Mouse (Mus musculus) liver, adult 2 months (tissue): ENCODE data around the gene Sox11. TPM values are rescaled to one million over a fixed set of nuclear protein-coding genes. Genes with fewer than 3 reads are reported as not detected.

Source experiments
- DNase-seq: peaks from one replicate; pipeline ENCODE4 v3.0.0-alpha.2; 2011; ENCODE audit warnings: low read depth, low spot score; ENCODE audit errors: extremely low read depth
- H3K27ac ChIP-seq: fragments of 200-500 bp; replicated peaks from 2 replicates; pipeline ENCODE4 v1.5.1; 2012; ENCODE audit warnings: low read depth, mild to moderate bottlenecking, control low read depth, inconsistent platforms, low read length; ENCODE audit not compliant: insufficient read depth
- H3K27me3 ChIP-seq: fragments of 200-500 bp; 2 replicates; pipeline ENCODE4 v1.6.1; 2012; ENCODE audit warnings: mild to moderate bottlenecking, moderate library complexity, low read length, inconsistent platforms; ENCODE audit not compliant: control insufficient read depth, insufficient read depth
- H3K36me3 ChIP-seq: fragments of 200-500 bp; 2 replicates; pipeline ENCODE4 v1.6.1; 2012; ENCODE audit warnings: low read length, inconsistent platforms; ENCODE audit not compliant: control insufficient read depth, insufficient read depth
- H3K4me1 ChIP-seq: fragments of 200-500 bp; 2 replicates; pipeline ENCODE4 v1.6.1; 2011; ENCODE audit warnings: low read length; ENCODE audit not compliant: control insufficient read depth, insufficient read depth
- H3K4me3 ChIP-seq: fragments of 200-500 bp; 2 replicates; pipeline ENCODE4 v1.5.1; 2011; ENCODE audit warnings: low read depth, mild to moderate bottlenecking, control low read depth, low read length, moderate library complexity; ENCODE audit not compliant: insufficient read depth
- H3K79me2 ChIP-seq: fragments of 200-500 bp; 2 replicates; pipeline ENCODE4 v1.6.1; 2012; ENCODE audit warnings: inconsistent platforms, mild to moderate bottlenecking, low read length, moderate library complexity; ENCODE audit not compliant: control insufficient read depth, insufficient read depth
- H3K9ac ChIP-seq: fragments of 200-500 bp; 2 replicates; pipeline ENCODE4 v1.6.1; 2012; ENCODE audit warnings: low read depth, mild to moderate bottlenecking, control low read depth, inconsistent platforms, low read length
- CTCF ChIP-seq: fragments of 200-500 bp; IDR thresholded peaks from 2 replicates; pipeline ENCODE4 v1.5.1; 2011; ENCODE audit warnings: low read depth, low read length, control low read depth
- POLR2A ChIP-seq: fragments of 200-500 bp; IDR thresholded peaks from 2 replicates; pipeline ENCODE4 v1.6.1; 2011; ENCODE audit warnings: low read length, control low read depth; ENCODE audit not compliant: insufficient read depth; ENCODE audit errors: extremely low read depth
- WGBS: fragments of 180-500 bp; shearing (Covaris S2); methylation state at CpG from one replicate; pipeline ENCODE4 v1.1.7; 2018; 5-methylcytosine and 5-hydroxymethylcytosine counted together
- polyA plus RNA-seq: library from polyadenylated mRNA; depleted of rRNA; stranded (reverse); fragments of >200 nt; gene quantifications from 2 replicates; pipeline ENCODE4 v1.2.3, GENCODE M21; 2012
- total RNA-seq: library from RNA; depleted of rRNA; stranded (reverse); fragments of >200 nt; gene quantifications from 2 replicates; pipeline ENCODE4 v1.2.3, GENCODE M21; 2014

The Sox11 gene
- total and polyA plus RNA-seq, 2 experiments = not detected

DNA sequence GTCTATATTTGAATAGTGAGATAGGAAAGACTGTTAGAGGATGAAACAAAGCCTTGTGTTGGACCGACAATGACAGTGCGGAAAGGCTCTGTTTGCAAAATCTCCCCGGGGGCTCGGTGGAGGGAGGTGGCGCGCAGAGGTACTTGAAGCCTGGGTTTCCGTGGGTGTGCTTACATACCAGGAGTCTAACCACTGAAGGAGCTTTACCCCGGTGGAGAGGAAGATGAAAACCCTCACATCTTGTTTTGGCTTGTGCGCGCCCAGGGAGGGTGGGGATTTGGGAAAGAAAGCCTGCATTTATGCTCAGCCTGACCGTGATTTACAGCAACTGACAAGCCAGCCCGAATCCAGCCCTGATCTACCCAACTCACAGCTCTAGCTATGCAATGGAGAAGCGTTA is 31.7 kb downstream of the Sox11 start:
- H3K4me1 ChIP-seq = no peaks in the 10 kb centered on the region
- H3K27me3 ChIP-seq = no peaks in the 10 kb centered on the region
- H3K79me2 ChIP-seq = no peaks in the 10 kb centered on the region

GRCm38 (mm10) chr12:27309969-27310368 is 32.4 kb downstream of the Sox11 start:
- Histone ChIP-seq H3K27me3 (no peaks in the 10 kb centered on the region), H3K9ac (no peak overlapping the region), H3K4me1 (no peaks in the 10 kb centered on the region), H3K36me3 (no peaks in the 10 kb centered on the region), H3K79me2 (no peaks in the 10 kb centered on the region), H3K27ac (no peak overlapping the region), H3K4me3 (no peak overlapping the region)
- TF ChIP-seq POLR2A = no peak
- 73% methylated on average over 6 of the region's 6 CpGs for WGBS
- DNase-seq = no peak

More for the DNA sequence above, 31.7 kb downstream of the Sox11 start:
- Histone ChIP-seq H3K27ac (no peak overlapping the region), H3K9ac (no peak overlapping the region), H3K36me3 (no peaks in the 10 kb centered on the region), H3K4me3 (no peak overlapping the region)
- DNase-seq = no peak
- 55% methylated on average over 13 of the region's 13 CpGs for WGBS
- no peak for TF ChIP-seq CTCF
- no peak for TF ChIP-seq POLR2A

GRCm38 (mm10) chr12:27304713-27305437 is 37.5 kb downstream of the Sox11 start:
- WGBS = 61% methylated on average over 2 of the region's 2 CpGs
- H3K79me2 ChIP-seq = no peaks in the 10 kb centered on the region
- no peak overlapping the region for H3K9ac ChIP-seq
- no peaks in the 10 kb centered on the region for H3K36me3 ChIP-seq
- H3K27me3 ChIP-seq = no peaks in the 10 kb centered on the region
- DNase-seq = peak; percentile 4
- no peak overlapping the region for H3K4me3 ChIP-seq
- TF ChIP-seq CTCF (no peak), POLR2A (no peak)
- no peak overlapping the region for H3K27ac ChIP-seq
- H3K4me1 ChIP-seq = no peaks in the 10 kb centered on the region

- H3K27me3 ChIP-seq = no peaks in the 10 kb centered on the region
- H3K9ac ChIP-seq = no peak overlapping the region
- no peaks in the 10 kb centered on the region for H3K79me2 ChIP-seq
- H3K27ac ChIP-seq = no peak overlapping the region
- no peak for DNase-seq
- TF ChIP-seq POLR2A = no peak
- TF ChIP-seq CTCF = no peak
- 47% methylated on average over 6 of the region's 6 CpGs for WGBS
- no peaks in the 10 kb centered on the region for H3K4me1 ChIP-seq
- H3K36me3 ChIP-seq = no peaks in the 10 kb centered on the region
- no peak overlapping the region for H3K4me3 ChIP-seq
Measured at GRCm38 (mm10) chr12:27303190-27303589, 39.2 kb downstream of the Sox11 start.

GRCm38 (mm10) chr12:27298721-27299120 is 43.7 kb downstream of the Sox11 start:
- no peak for TF ChIP-seq CTCF
- TF ChIP-seq POLR2A = no peak
- H3K27me3 ChIP-seq = no peaks in the 10 kb centered on the region

DNA sequence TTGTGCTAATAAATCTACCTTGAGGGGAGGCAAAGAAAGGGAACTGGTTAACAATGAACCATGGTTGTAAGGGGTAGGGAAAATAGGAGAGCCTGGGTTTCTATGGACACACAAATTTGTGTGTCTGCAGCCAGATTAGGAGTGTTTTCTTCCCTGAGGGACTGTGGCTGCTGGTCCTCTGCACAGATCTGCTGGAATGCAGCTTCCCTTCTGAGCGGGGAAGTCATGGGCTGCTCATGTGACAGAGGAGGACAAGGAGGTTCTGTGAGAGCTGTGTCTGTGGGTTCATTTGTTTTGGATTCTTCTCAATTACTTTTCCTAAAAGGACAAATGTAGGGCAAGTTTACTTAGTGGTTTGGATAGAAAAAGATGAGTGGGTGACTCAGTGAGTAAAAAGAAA is 48.2 kb downstream of the Sox11 start:
- TF ChIP-seq POLR2A = no peak
- TF ChIP-seq CTCF = no peak
- H3K9ac ChIP-seq = no peak overlapping the region
- WGBS = 43% methylated on average over 1 of the region's 1 CpGs
- DNase-seq = no peak
- no peaks in the 10 kb centered on the region for H3K27me3 ChIP-seq
- H3K4me1 ChIP-seq = no peaks in the 10 kb centered on the region
- no peaks in the 10 kb centered on the region for H3K36me3 ChIP-seq
- no peak overlapping the region for H3K4me3 ChIP-seq
- no peak overlapping the region for H3K27ac ChIP-seq
- H3K79me2 ChIP-seq = no peaks in the 10 kb centered on the region

More at GRCm38 (mm10) chr12:27298721-27299120, 43.7 kb downstream of the Sox11 start:
- 73% methylated on average over 3 of the region's 3 CpGs for WGBS
- DNase-seq = no peak
- H3K79me2 ChIP-seq = no peaks in the 10 kb centered on the region
- no peak overlapping the region for H3K27ac ChIP-seq
- no peak overlapping the region for H3K9ac ChIP-seq
- H3K36me3 ChIP-seq = no peaks in the 10 kb centered on the region
- H3K4me1 ChIP-seq = no peaks in the 10 kb centered on the region
- H3K4me3 ChIP-seq = no peak overlapping the region
